8 mouse cellular contexts compared by ENCODE assay signal in the genomic region with DNA sequence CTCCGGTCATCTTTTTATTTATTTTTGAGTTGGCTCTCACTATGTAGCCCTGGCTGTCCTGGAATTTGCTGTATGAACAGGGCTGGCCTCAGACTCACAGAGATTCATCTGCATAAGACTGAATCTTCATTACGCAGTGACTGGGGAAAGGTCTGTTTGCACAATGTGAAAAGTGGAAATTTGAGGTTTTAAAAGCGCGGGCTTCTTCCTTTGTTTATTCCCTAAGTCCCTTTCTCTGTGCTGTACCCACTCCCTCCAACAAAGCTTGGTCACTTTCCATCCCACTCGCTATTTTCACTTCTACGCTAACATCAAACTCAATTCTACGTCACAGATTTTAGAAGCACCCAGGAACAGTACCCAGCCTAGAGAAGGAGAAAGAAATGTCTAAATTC. TPM values are rescaled to one million over a fixed set of nuclear protein-coding genes. Genes with fewer than 3 reads are reported as not detected.
DNase-seq lines count a peak whose midpoint lies in the region; ATAC-seq lines count a peak whose summit lies in the region.

No protein-coding gene starts in this region.

- H3K4me3 ChIP-seq in kidney, embryonic 15.5 days (replicated peaks): peak overlapping the region; percentile 56
- peak overlapping the region; percentile 45 for H3K4me3 ChIP-seq in embryonic facial prominence, embryonic 11.5 days (ENCODE audit: low read depth, low read length)
- peak overlapping the region; percentile 53 for H3K4me3 ChIP-seq in hindbrain, embryonic 16.5 days (ENCODE audit: low read length)
- peak overlapping the region; percentile 49 for H3K4me3 ChIP-seq in midbrain, embryonic 15.5 days

- no peak for ATAC-seq in kidney, embryonic 15.5 days (replicated peaks; ENCODE audit: low FRiP score)
- ATAC-seq in embryonic facial prominence, embryonic 11.5 days (replicated peaks; ENCODE audit: insufficient number of reproducible peaks, low FRiP score, low TSS enrichment, low read depth): no peak
- ATAC-seq in hindbrain, embryonic 16.5 days: no peak
- ATAC-seq in midbrain, embryonic 15.5 days (replicated peaks): peak; percentile 1; the same call in 1 of the 2 replicates

- 39% methylated on average over 7 of the region's 7 CpGs for WGBS in kidney, embryonic 15.5 days
- 50% methylated on average over 7 of the region's 7 CpGs for WGBS in embryonic facial prominence, embryonic 11.5 days
- 46% methylated on average over 7 of the region's 7 CpGs for WGBS in hindbrain, embryonic 16.5 days
- 54% methylated on average over 7 of the region's 7 CpGs for WGBS in midbrain, embryonic 15.5 days

- peaks cover 59% of the 10 kb centered on the region for H3K4me1 ChIP-seq in kidney, embryonic 15.5 days
- H3K4me1 ChIP-seq in embryonic facial prominence, embryonic 11.5 days (ENCODE audit: control insufficient read depth, insufficient read depth, low read length): no peaks in the 10 kb centered on the region
- peaks cover 15% of the 10 kb centered on the region for H3K4me1 ChIP-seq in hindbrain, embryonic 16.5 days (ENCODE audit: control insufficient read depth, insufficient read depth, low read depth, low read length)
- H3K4me1 ChIP-seq in midbrain, embryonic 15.5 days: peaks cover 21% of the 10 kb centered on the region

- no peaks in the 10 kb centered on the region for H3K9me3 ChIP-seq in kidney, embryonic 15.5 days (replicated peaks)
- H3K9me3 ChIP-seq in embryonic facial prominence, embryonic 11.5 days (replicated peaks; ENCODE audit: control insufficient read depth, low read length): no peaks in the 10 kb centered on the region
- H3K9me3 ChIP-seq in hindbrain, embryonic 16.5 days (ENCODE audit: control insufficient read depth, low read length): peaks cover 2% of the 10 kb centered on the region; the same call in 1 of the 2 replicates
- no peaks in the 10 kb centered on the region for H3K9me3 ChIP-seq in midbrain, embryonic 15.5 days

- peak overlapping the region; percentile 69 for H3K9ac ChIP-seq in kidney, embryonic 15.5 days
- H3K9ac ChIP-seq in embryonic facial prominence, embryonic 11.5 days (replicated peaks; ENCODE audit: low read length): peak overlapping the region; percentile 82
- H3K9ac ChIP-seq in hindbrain, embryonic 16.5 days (ENCODE audit: low read depth, low read length): peak overlapping the region; percentile 73
- peak overlapping the region; percentile 57 for H3K9ac ChIP-seq in midbrain, embryonic 15.5 days

- no peak for DNase-seq in kidney, postnatal 4 days
- no peak for DNase-seq in embryonic facial prominence, embryonic 11.5 days (ENCODE audit: low spot score)
- DNase-seq in cerebellum, postnatal 10 days: no peak
- DNase-seq in adrenal gland, postnatal 36 days: no peak
- no peak for DNase-seq in layer of hippocampus, postnatal 10 days (ENCODE audit: low spot score in 2 of 2)

- H3K4me2 ChIP-seq in kidney, embryonic 15.5 days: peak overlapping the region; percentile 80
- peak overlapping the region; percentile 72 for H3K4me2 ChIP-seq in embryonic facial prominence, embryonic 11.5 days (ENCODE audit: low read depth, low read length)
- H3K4me2 ChIP-seq in hindbrain, embryonic 16.5 days (ENCODE audit: low read length): peak overlapping the region; percentile 84
- H3K4me2 ChIP-seq in midbrain, embryonic 15.5 days: peak overlapping the region; percentile 75

- H3K36me3 ChIP-seq in kidney, embryonic 15.5 days: no peaks in the 10 kb centered on the region
- no peaks in the 10 kb centered on the region for H3K36me3 ChIP-seq in embryonic facial prominence, embryonic 11.5 days (replicated peaks; ENCODE audit: control insufficient read depth, insufficient read depth, low read depth, low read length)
- no peaks in the 10 kb centered on the region for H3K36me3 ChIP-seq in hindbrain, embryonic 16.5 days (ENCODE audit: control insufficient read depth, insufficient read depth, low read length)
- no peaks in the 10 kb centered on the region for H3K36me3 ChIP-seq in midbrain, embryonic 15.5 days (replicated peaks)

- peak overlapping the region; percentile 98 for H3K27ac ChIP-seq in kidney, embryonic 15.5 days
- peak overlapping the region; percentile 97 for H3K27ac ChIP-seq in embryonic facial prominence, embryonic 11.5 days (replicated peaks; ENCODE audit: low read depth, low read length)
- H3K27ac ChIP-seq in hindbrain, embryonic 16.5 days (ENCODE audit: low read depth, low read length): peak overlapping the region; percentile 88
- peak overlapping the region; percentile 87 for H3K27ac ChIP-seq in midbrain, embryonic 15.5 days

- no peaks in the 10 kb centered on the region for H3K27me3 ChIP-seq in kidney, embryonic 15.5 days
- no peaks in the 10 kb centered on the region for H3K27me3 ChIP-seq in embryonic facial prominence, embryonic 11.5 days (ENCODE audit: control insufficient read depth, insufficient read depth, low read length)
- H3K27me3 ChIP-seq in hindbrain, embryonic 16.5 days (replicated peaks; ENCODE audit: control insufficient read depth, insufficient read depth, low read length): no peaks in the 10 kb centered on the region
- no peaks in the 10 kb centered on the region for H3K27me3 ChIP-seq in midbrain, embryonic 15.5 days (replicated peaks)

RNA-seq across cellular contexts. Expression of a gene that starts 0.6 kb away (rescaled TPM):
- polyA plus RNA-seq in kidney, embryonic 15.5 days (2015; fragmentation: Nextera tagmentation; extraction: Ambion mirVana): 3.2 TPM in 1 of 2 replicates, not detected in the other
- polyA plus RNA-seq in embryonic facial prominence, embryonic 11.5 days (2014; fragmentation: Nextera tagmentation; extraction: Ambion mirVana): not detected in 2 replicates
- 3.9 and 5.3 TPM in 2 replicates for polyA plus RNA-seq in hindbrain, embryonic 16.5 days (2015; fragmentation: Nextera tagmentation; extraction: Ambion mirVana)
- 6.5 and 8.6 TPM in 2 replicates for polyA plus RNA-seq in midbrain, embryonic 15.5 days (2015; fragmentation: Nextera tagmentation; extraction: Ambion mirVana)
- 1 to 10 TPM; 4.2 to 5.7 TPM for total RNA-seq in adrenal gland, postnatal 36 days (2021)
- 10 to 100 TPM in 1 of 2 experiments, 1 to 10 TPM in 1; 9.6 to 11.5 TPM for total RNA-seq in layer of hippocampus, postnatal 10 days (2021)
